Mouse (Mus musculus) limb, embryonic 15.5 days (tissue): ENCODE measurements around the gene Acot6. TPM values are rescaled to one million over a fixed set of nuclear protein-coding genes. Genes with fewer than 3 reads are reported as not detected.
"Not testable (repeated sequence)": the region's sequence is repeated elsewhere in the genome, so short reads cannot be mapped to it uniquely, and the experiment has no call there.

ENCODE experiments used
- ATAC-seq: fragments of 200-750 bp; cut with Nextera tagmentation; 2 replicates; pipeline ENCODE4 v1.8.0; 2017; ENCODE audit warnings: low read depth, moderate TSS enrichment; ENCODE audit not compliant: insufficient number of reproducible peaks, low FRiP score, low TSS enrichment
- H3K27ac ChIP-seq: fragments of 300-500 bp; sonication (generic); 2 replicates; pipeline ENCODE4 v1.5.1; 2015; ENCODE audit warnings: moderate library complexity, mild to moderate bottlenecking, inconsistent platforms
- H3K27me3 ChIP-seq: fragments of 300-500 bp; sonication (generic); 2 replicates; pipeline ENCODE4 v1.6.1; 2015; ENCODE audit warnings: inconsistent platforms
- H3K36me3 ChIP-seq: fragments of 300-500 bp; sonication (generic); 2 replicates; pipeline ENCODE4 v1.6.1; 2015; ENCODE audit warnings: inconsistent platforms
- H3K4me1 ChIP-seq: fragments of 300-500 bp; sonication (generic); 2 replicates; pipeline ENCODE4 v1.6.1; 2015; ENCODE audit warnings: inconsistent platforms
- H3K4me2 ChIP-seq: fragments of 300-500 bp; sonication (generic); 2 replicates; pipeline ENCODE4 v1.6.1; 2015; ENCODE audit warnings: mild to moderate bottlenecking, inconsistent platforms
- H3K4me3 ChIP-seq: fragments of 300-500 bp; sonication (generic); 2 replicates; pipeline ENCODE4 v1.5.1; 2015; ENCODE audit warnings: mild to moderate bottlenecking, inconsistent platforms
- H3K9ac ChIP-seq: fragments of 300-500 bp; sonication (generic); 2 replicates; pipeline ENCODE4 v1.6.1; 2015; ENCODE audit warnings: inconsistent platforms
- H3K9me3 ChIP-seq: fragments of 300-500 bp; sonication (generic); 2 replicates; pipeline ENCODE4 v1.6.1; 2016; ENCODE audit warnings: inconsistent platforms
- WGBS: fragments of 180-500 bp; shearing (Covaris S2); methylation state at CpG from one replicate; pipeline ENCODE4 v1.1.7; 2015; 5-methylcytosine and 5-hydroxymethylcytosine counted together
- polyA plus RNA-seq: library from polyadenylated mRNA; unstranded; fragments of >200 nt; fragmentation: Nextera tagmentation; extraction: Ambion mirVana; gene quantifications from 2 replicates; pipeline ENCODE4 v1.2.1, GENCODE M21; 2015

Gene Acot6
- polyA plus RNA-seq, 1 experiment from 2014 or later: 1.7 TPM

DNA sequence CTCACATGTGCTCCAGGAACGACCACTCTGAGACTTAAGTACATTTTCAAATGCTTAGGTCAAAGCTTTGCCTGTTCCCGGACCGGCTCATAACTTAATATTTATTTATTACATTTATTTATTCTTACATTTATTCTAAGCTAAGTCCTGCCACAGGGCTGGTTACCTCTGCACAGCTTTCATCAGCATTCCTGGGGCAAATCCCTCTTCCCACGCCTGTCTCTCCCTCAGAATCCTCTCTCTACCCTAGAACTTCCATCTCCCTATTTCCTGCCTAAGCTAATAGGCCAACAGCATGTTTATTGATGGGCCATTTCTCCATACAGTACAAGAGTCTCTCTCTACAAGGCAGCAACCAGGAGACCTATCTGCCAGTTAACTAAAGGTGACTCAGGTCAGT lies 32.7 kb upstream of the Acot6 start:
- Histone ChIP-seq H3K27me3 (peaks cover 34% of the 10 kb centered on the region), H3K36me3 (no peaks in the 10 kb centered on the region)

DNA sequence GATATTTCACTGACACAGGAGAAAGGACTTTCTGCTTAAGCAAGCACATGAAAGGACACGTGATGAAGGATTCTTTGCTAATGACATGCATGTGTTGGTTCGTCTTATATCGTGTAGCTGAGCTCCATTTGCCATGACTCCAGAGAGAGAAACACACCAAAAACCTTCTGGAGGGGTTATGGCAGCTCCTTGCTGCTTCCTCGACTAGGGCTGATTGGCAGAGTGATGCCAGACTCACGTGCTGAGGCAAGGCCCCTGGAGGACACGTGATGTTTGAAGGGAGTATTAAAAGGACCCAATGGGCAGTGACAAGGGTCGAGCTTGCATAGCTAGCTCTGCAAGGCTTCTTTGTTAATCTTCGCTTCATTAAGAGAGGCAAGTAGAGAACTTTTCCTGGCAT lies 32.2 kb upstream of the Acot6 start:
- Histone ChIP-seq H3K27me3 (peaks cover 34% of the 10 kb centered on the region), H3K9me3 (no peaks in the 10 kb centered on the region), H3K4me3 (no peak overlapping the region), H3K27ac (no peak overlapping the region), H3K36me3 (no peaks in the 10 kb centered on the region), H3K9ac (no peak overlapping the region), H3K4me2 (no peak overlapping the region), H3K4me1 (peaks cover 3% of the 10 kb centered on the region; the same call in 1 of the 2 replicates)
- ATAC-seq: no peak
- 51% methylated on average over 8 of the region's 8 CpGs for WGBS

More for the DNA sequence above, 32.7 kb upstream of the Acot6 start:
- Histone ChIP-seq H3K27ac (no peak overlapping the region), H3K4me3 (no peak overlapping the region), H3K4me2 (no peak overlapping the region), H3K9me3 (no peaks in the 10 kb centered on the region), H3K4me1 (peaks cover 3% of the 10 kb centered on the region; the same call in 1 of the 2 replicates), H3K9ac (no peak overlapping the region)
- ATAC-seq: no peak
- WGBS: 68% methylated on average over 4 of the region's 4 CpGs

DNA sequence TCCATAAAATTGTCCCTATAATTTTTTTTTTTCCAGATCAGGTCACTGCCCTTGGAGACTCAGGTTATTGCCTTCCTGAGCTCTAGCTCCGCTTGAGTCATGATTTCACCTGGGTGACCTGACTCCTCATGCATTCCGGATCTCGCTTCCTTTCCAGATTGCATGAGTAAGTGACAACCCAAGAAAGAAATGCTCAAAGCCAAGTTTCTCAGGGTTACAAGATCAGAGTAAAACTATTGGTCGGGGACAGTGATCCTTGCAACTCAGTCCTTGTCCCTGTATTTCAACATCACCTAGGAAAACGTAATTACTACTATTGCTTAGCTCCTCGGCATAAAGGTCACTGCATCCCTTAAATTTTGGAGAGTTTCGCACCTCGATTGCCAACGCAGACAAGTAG lies 31.5 kb upstream of the Acot6 start, which contains the start of gene Acot5:
Gene Acot5 (plus strand): TSS at position 340 of the 400 bp plus-strand sequence.
- no peak within 1 kb of the TSS for H3K9ac ChIP-seq
- no peak for ATAC-seq
- H3K27ac ChIP-seq: no peak within 1 kb of the TSS
- WGBS: 46% methylated on average over 9 of the region's 9 CpGs
- H3K4me2 ChIP-seq: peak within 1 kb of the TSS; percentile 65
- H3K4me1 ChIP-seq: peaks cover 3% of the 10 kb centered on the region; the same call in 1 of the 2 replicates
- peak within 1 kb of the TSS; percentile 40 for H3K4me3 ChIP-seq
- no peaks in the 10 kb centered on the region for H3K9me3 ChIP-seq
- H3K36me3 ChIP-seq: no peaks in the 10 kb centered on the region
- H3K27me3 ChIP-seq: peaks cover 34% of the 10 kb centered on the region

DNA sequence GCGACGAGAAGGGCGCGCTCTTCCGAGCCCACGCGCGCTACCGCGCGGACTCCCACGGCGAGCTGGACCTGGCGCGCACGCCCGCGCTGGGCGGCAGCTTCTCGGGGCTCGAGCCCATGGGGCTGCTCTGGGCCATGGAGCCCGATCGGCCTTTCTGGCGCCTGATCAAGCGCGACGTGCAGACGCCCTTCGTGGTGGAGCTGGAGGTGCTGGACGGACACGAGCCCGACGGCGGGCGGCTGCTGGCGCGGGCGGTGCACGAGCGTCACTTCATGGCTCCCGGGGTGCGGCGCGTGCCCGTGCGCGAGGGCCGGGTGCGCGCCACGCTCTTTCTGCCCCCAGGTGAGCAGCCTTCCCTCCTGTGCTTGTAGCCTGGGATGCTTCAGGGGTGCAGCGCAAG lies 30.9 kb upstream of the Acot6 start:
- not testable (repeated sequence) for H3K9me3 ChIP-seq, H3K27ac ChIP-seq, ATAC-seq, H3K36me3 ChIP-seq, H3K4me1 ChIP-seq, H3K9ac ChIP-seq
- 2% methylated on average over 51 of the region's 52 CpGs for WGBS
- H3K4me2 ChIP-seq: peak overlapping the region; percentile 65
- peak overlapping the region; percentile 40 for H3K4me3 ChIP-seq
- H3K27me3 ChIP-seq: peaks cover 34% of the 10 kb centered on the region

DNA sequence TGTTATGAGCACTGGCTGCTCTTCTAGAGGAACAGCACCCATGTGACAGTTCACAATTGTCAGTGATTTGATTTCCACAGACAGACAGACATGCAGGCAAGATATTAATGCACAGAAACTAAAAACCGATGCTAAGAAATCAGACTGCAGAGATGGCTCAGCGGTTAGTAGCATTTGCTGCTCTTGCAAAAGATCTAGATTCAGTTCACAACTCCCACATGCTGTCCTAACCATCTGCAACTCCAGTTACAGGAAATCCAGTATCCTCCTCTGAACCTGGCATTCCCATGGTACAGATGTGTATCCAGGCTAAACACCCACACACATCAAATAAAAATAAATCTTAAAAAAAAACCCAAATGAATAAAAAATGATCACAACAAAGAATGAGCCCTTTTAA lies 28.8 kb upstream of the Acot6 start:
- ATAC-seq: no peak
- 90% methylated on average over 2 of the region's 2 CpGs for WGBS
- no peak overlapping the region for H3K9ac ChIP-seq
- H3K9me3 ChIP-seq: no peaks in the 10 kb centered on the region
- H3K36me3 ChIP-seq: no peaks in the 10 kb centered on the region
- H3K4me2 ChIP-seq: no peak overlapping the region
- peaks cover 3% of the 10 kb centered on the region; the same call in 1 of the 2 replicates for H3K4me1 ChIP-seq
- H3K27me3 ChIP-seq: peaks cover 31% of the 10 kb centered on the region
- no peak overlapping the region for H3K27ac ChIP-seq
- H3K4me3 ChIP-seq: no peak overlapping the region

DNA sequence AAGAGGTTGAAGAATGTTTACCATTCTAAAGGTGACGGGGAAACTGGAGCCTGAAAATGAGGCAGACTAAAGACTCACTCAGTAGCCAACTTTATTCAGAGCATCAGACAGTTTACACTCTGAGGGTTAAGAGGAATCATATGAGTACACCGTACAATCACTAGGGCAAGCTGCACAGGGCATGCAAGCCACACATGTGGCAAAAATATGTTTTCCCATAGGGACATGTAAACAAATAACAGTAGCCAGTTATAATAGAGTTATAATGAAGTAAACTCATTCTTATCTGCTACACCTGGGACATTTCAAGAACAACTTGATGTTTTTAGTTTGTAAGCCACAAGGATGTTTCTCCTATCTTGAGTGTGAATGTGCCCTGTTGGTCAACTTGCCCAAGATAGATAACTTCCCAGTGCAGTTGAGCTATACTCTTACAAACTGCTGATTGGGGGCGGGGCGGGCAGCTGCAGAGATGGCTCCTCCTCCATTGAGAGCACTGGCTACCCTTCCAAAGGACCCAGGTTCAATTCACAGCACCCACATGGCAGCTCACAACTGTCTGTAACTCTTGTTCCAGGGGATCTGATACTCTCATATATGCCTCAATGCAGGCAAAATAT lies 23.0 kb upstream of the Acot6 start:
- no peak overlapping the region for H3K4me2 ChIP-seq
- H3K4me3 ChIP-seq: no peak overlapping the region
- no peak for ATAC-seq
- no peak overlapping the region for H3K27ac ChIP-seq
- no peaks in the 10 kb centered on the region for H3K4me1 ChIP-seq
- WGBS: 77% methylated on average over 4 of the region's 4 CpGs
- H3K9me3 ChIP-seq: no peaks in the 10 kb centered on the region
- H3K36me3 ChIP-seq: no peaks in the 10 kb centered on the region
- H3K27me3 ChIP-seq: no peaks in the 10 kb centered on the region
- no peak overlapping the region for H3K9ac ChIP-seq

DNA sequence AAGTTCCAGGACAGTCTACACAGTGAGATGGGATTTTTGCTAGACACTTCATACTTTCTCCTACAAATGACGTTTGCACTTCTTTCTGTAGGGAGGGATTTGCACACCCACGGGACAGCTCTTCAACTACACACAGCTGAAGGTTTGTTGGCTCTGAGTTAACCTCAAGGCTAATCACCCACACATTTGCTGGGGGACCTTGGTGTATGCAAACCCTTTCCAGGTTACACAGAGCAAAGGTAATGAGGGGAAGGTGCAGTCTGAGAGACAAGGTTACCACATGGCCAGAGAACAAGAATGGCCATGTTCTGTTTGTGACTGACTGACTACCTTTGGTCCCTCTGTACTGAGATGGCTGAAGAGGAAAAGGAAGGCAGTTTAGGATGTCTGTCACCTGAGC lies 16.6 kb upstream of the Acot6 start:
- Histone ChIP-seq H3K9me3 (no peaks in the 10 kb centered on the region), H3K27ac (no peak overlapping the region), H3K9ac (no peak overlapping the region), H3K4me3 (no peak overlapping the region), H3K27me3 (no peaks in the 10 kb centered on the region), H3K4me1 (no peaks in the 10 kb centered on the region), H3K4me2 (no peak overlapping the region), H3K36me3 (no peaks in the 10 kb centered on the region)
- ATAC-seq: no peak
- WGBS: 69% methylated on average over 2 of the region's 2 CpGs

DNA sequence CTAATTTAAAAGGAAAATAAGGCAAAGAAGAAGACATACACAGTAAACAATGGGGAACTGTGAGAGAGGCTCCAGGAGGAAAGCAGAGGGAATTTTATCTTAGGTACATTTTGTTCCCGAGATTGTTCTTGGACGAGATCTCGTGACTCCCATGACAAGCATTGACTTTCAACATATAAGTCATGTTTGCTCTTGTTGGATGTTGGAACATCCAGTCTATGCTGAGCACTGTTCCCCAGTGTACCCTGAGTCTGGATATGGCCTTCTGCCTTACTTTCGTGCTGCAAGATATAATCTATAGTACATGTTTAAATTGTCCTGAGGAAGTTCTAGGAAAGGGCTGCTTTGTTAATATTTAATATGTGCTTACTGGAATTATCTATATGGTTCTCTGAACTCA lies 15.9 kb upstream of the Acot6 start:
- 78% methylated on average over 4 of the region's 4 CpGs for WGBS
- no peak overlapping the region for H3K4me2 ChIP-seq
- H3K27ac ChIP-seq: no peak overlapping the region

DNA sequence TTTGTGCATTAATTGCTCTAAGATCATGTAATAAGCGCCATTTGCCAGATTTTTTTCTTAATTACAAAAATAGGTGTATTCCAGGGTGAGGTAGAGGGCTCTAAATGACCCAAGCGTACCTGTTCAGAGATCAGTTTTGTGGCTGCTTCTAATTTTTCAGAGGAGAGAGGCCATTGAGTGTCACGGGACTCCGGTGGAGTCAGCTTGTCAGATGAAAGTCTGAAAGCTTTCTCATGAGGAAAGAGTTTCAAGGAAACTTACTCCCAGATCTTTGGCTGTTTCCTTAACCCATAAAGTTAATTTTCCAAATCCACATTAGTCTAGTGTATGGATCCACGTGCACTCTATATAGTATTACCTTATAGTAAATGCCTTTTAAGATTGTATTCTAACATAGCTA lies 5.8 kb upstream of the Acot6 start:
- ATAC-seq, H3K36me3 ChIP-seq, H3K4me2 ChIP-seq, H3K4me1 ChIP-seq, H3K9ac ChIP-seq, H3K27me3 ChIP-seq, H3K27ac ChIP-seq, H3K9me3 ChIP-seq, H3K4me3 ChIP-seq: not testable (repeated sequence)
- 89% methylated on average over 5 of the region's 5 CpGs for WGBS

More for the DNA sequence above, 15.9 kb upstream of the Acot6 start:
- no peaks in the 10 kb centered on the region for H3K27me3 ChIP-seq
- H3K4me3 ChIP-seq: no peak overlapping the region
- no peak overlapping the region for H3K9ac ChIP-seq
- H3K36me3 ChIP-seq: no peaks in the 10 kb centered on the region
- H3K9me3 ChIP-seq: no peaks in the 10 kb centered on the region
- ATAC-seq: no peak
- no peaks in the 10 kb centered on the region for H3K4me1 ChIP-seq

DNA sequence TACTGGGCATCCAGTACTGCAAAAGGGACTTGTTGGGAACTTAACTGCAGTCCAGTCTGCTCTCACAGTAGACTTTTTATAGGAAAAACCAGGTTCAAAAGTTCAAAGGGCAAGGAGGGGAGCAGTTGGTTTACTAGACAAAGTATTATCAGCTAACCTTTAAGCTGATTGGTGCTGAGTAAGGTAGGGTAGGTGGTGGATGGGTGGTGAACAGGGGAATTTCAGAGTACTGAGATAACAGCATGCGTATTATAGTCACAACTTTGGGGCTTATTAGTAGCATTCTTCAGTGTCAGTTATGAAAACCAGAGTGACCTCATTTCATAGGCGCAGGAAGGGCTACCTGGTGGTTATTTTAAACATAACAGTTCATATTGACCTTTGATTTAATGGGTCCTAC lies 849 bp upstream of the Acot6 start:
- Histone ChIP-seq H3K4me2 (no peak overlapping the region), H3K9ac (no peak overlapping the region), H3K4me3 (no peak overlapping the region), H3K36me3 (no peaks in the 10 kb centered on the region), H3K4me1 (no peaks in the 10 kb centered on the region; the same call in 1 of the 2 replicates), H3K27ac (no peak overlapping the region), H3K9me3 (no peaks in the 10 kb centered on the region), H3K27me3 (no peaks in the 10 kb centered on the region)
- 96% methylated on average over 2 of the region's 2 CpGs for WGBS
- no peak for ATAC-seq

DNA sequence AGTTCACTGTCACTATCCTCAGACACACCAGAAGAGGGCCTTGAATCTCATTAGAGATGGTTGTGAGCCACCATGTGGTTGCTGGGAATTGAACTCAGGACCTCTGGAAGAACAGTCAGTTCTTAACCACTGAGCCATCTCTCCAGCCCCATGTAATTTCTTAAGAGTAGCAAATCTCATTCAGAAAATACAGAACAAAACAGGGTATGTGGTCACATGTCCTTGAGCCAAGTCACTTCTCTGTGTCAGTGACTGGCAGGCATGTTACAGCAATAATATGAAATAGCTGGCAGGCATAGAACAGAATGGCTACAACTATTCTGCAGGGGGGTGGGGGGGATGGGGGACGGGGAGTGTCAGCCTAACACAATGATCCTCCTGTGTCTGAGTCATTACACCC lies 383 bp upstream of the Acot6 start:
- ATAC-seq: no peak
- no peaks in the 10 kb centered on the region for H3K27me3 ChIP-seq
- no peaks in the 10 kb centered on the region for H3K36me3 ChIP-seq
- WGBS: 61% methylated on average over 1 of the region's 1 CpGs
- H3K4me3 ChIP-seq: peak overlapping the region; percentile 54; the same call in 1 of the 2 replicates
- no peak overlapping the region for H3K9ac ChIP-seq
- H3K27ac ChIP-seq: no peak overlapping the region
- no peaks in the 10 kb centered on the region; the same call in 1 of the 2 replicates for H3K4me1 ChIP-seq
- H3K9me3 ChIP-seq: no peaks in the 10 kb centered on the region
- H3K4me2 ChIP-seq: peak overlapping the region; percentile 76

DNA sequence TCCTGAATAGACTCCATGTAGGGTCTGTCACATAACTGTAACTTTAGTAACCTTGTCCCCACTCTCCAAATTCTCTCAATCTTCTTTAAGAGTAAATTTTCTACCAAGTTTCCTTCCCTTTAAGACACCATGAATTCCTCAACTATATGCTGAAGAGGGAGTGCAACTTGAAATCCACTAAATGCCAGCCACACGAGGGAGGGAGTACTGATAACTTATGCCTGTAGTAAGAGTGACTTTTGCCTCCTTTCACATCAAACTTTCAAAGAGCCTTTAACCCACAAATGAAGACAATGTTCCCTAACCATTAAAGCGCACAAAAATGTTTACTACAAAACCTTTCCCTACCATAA lies 1.0 kb downstream of the Acot6 start:
- H3K27ac ChIP-seq: 0 out of 2 replicates have a peak overlapping the region, but pooled peaks have one; percentile 71
- no peak for ATAC-seq
- no peaks in the 10 kb centered on the region; the same call in 1 of the 2 replicates for H3K4me1 ChIP-seq
- no peaks in the 10 kb centered on the region for H3K27me3 ChIP-seq
- H3K9me3 ChIP-seq: no peaks in the 10 kb centered on the region
- WGBS: 54% methylated on average over 2 of the region's 2 CpGs
- 0 out of 2 replicates have a peak overlapping the region, but pooled peaks have one; percentile 47 for H3K9ac ChIP-seq
- peak overlapping the region; percentile 76 for H3K4me2 ChIP-seq
- H3K36me3 ChIP-seq: no peaks in the 10 kb centered on the region
- peak overlapping the region; percentile 54 for H3K4me3 ChIP-seq

DNA sequence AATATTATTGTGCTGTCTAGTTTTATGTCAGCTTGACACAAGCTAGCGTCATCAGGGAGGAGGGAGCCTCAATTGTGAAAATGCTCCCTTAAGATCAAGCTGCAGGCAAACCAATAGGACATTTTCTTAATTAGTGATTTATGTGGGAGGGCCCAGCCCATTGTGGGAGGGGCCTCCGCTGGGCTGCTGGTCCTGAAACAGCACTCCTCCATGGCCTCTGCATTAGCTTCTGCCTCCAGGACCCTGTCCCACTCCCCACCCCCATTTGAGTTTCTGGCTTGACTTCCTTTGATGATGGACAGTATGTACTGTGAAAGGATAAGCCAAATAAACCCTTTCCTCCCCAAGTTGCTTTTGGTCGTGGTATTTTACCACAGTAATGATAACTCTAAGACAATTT lies 6.6 kb downstream of the Acot6 start:
- Histone ChIP-seq H3K27ac (no peak overlapping the region), H3K36me3 (no peaks in the 10 kb centered on the region), H3K9ac (no peak overlapping the region), H3K9me3 (no peaks in the 10 kb centered on the region), H3K4me1 (no peaks in the 10 kb centered on the region), H3K27me3 (no peaks in the 10 kb centered on the region), H3K4me3 (no peak overlapping the region), H3K4me2 (no peak overlapping the region)
- WGBS: 73% methylated on average over 3 of the region's 3 CpGs
- no peak for ATAC-seq
